Mouse (Mus musculus) G1E (cell line): ENCODE results near the gene Fahd2a.

Experiments used
- CTCF ChIP-seq: IDR thresholded peaks from 2 replicates; pipeline ENCODE4 v1.5.1; 2012; ENCODE audit warnings: low read depth, low read length, inconsistent platforms, mixed read lengths
- GATA2 ChIP-seq: IDR thresholded peaks from 2 replicates; pipeline ENCODE4 v1.6.1; 2012; ENCODE audit warnings: low read depth, low read length, inconsistent platforms, borderline replicate concordance
- POLR2AphosphoS5 ChIP-seq: IDR thresholded peaks from 2 replicates; pipeline ENCODE4 v1.6.1; 2012; ENCODE audit warnings: low read depth, low read length, inconsistent platforms; ENCODE audit not compliant: insufficient replicate concordance

DNA sequence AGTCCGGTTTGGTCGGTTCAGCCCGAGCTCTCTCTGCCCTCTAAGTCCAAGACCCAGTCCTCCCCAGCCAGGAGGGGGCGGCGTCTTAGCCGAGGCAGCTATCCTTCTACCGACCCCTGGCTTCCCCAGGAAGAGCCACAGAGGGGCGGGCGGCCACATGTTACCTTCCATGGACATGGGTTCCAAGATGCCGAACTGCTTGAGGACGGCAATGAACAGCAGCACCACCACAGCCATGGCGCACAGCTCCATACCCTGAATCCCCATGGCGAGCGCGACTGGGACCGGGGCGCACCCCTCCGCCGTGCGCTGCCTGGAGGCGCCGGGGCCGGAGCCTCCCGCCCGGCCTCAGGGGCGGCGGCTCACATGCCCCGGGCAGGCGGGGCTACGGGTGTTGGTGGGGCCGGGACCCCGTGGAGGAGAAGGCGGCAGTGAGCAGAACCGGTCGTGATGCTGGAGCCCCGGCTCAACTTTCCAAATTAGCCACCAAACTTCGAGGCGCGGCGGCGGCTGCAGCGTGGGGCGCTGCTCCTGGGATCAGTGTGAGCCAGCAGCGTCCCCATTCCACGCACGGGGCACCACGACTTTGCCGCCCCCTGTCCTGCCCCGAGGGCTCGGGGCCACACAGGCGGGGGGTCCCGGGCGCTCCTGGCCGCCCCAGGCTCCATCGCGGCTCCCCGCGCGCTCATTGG is 37.6 kb upstream of the Fahd2a start:
- TF ChIP-seq CTCF (no peak), POLR2AphosphoS5 (no peak), GATA2 (no peak)
